Mouse (Mus musculus) brown adipose tissue, adult 24 weeks (tissue): ENCODE measurements at regions not wholly inside any gene's neighbourhood (a gene's known extent, or its start where the extent isn't known, plus 50 kb on each side); places are given as distances from the start of the nearest gene placed in this dataset.
A peak's percentile ranks its signal among the peaks of the same experiment; 100 is the strongest.

Experiments
- H3K27ac ChIP-seq: fragments of 200-500 bp; replicated peaks from 2 replicates; pipeline ENCODE4 v1.5.1; 2012; ENCODE audit warnings: low read depth, mild to moderate bottlenecking, low read length
- H3K4me1 ChIP-seq: fragments of 200-500 bp; 2 replicates; pipeline ENCODE4 v1.6.1; 2012; ENCODE audit warnings: low read length, mixed read lengths; ENCODE audit not compliant: control insufficient read depth, insufficient read depth, insufficient read length
- H3K4me3 ChIP-seq: fragments of 200-500 bp; 2 replicates; pipeline ENCODE4 v1.5.1; 2012; ENCODE audit warnings: low read depth, mild to moderate bottlenecking, low read length, moderate library complexity; ENCODE audit not compliant: insufficient read depth

DNA sequence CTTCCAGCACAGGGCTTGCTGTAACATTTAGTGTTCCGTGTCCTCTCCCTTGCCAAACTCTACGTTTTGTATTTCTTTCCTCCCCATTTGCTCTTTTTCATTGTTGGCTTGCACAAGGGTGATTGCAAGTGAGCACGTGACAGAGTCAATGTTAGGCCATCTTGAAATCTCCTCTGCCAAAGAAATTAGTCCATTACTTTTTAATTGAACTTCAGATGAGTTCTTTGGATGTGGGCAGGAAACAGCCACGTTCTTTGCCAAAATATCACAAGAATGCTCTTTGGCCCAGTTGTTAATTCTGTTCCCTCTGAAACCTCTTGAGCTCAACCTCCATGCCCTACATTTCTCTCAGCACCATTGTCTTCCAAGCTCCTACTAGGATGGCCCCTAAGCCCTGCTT lies 253.2 kb upstream of the Msx2 start:
- Histone ChIP-seq H3K4me1 (peaks cover 6% of the 10 kb centered on the region; the same call in 1 of the 2 replicates), H3K4me3 (no peak overlapping the region), H3K27ac (no peak overlapping the region)

GRCm38 (mm10) chr13:53722881-53723280 lies 250.0 kb upstream of the Msx2 start:
- no peak overlapping the region for H3K27ac ChIP-seq
- H3K4me1 ChIP-seq: peaks cover 6% of the 10 kb centered on the region; the same call in 1 of the 2 replicates
- no peak overlapping the region for H3K4me3 ChIP-seq

- Histone ChIP-seq H3K4me1 (peaks cover 6% of the 10 kb centered on the region; the same call in 1 of the 2 replicates), H3K4me3 (no peak overlapping the region), H3K27ac (0 out of 2 replicates have a peak overlapping the region, but pooled peaks have one; percentile 5)
Observed at GRCm38 (mm10) chr13:53721038-53721463, 248.2 kb upstream of the Msx2 start.

DNA sequence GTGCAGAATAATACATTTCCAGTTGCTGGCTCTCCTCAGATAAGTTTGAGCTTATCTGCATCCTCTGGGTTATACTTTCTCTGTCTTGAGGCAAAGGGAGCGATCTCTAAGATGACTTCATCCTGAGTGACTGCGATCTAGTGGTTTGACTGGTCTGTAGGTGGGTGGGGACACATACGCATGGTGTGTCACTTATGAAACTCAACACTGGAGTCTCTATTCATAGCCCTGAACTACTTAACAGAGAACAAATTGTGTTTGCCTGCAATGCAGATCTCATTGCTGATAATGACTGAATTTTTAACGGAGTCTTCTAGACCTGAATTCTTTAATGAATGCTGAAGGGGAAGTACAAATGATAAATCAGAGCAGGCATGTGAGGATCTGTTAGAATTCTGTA lies 244.7 kb upstream of the Msx2 start:
- Histone ChIP-seq H3K4me3 (no peak overlapping the region), H3K27ac (no peak overlapping the region), H3K4me1 (peaks cover 6% of the 10 kb centered on the region; the same call in 1 of the 2 replicates)

- no peak overlapping the region for H3K4me3 ChIP-seq
- peaks cover 5% of the 10 kb centered on the region; the same call in 1 of the 2 replicates for H3K4me1 ChIP-seq
- no peak overlapping the region for H3K27ac ChIP-seq
Observed at GRCm38 (mm10) chr13:53717086-53717485, 244.2 kb upstream of the Msx2 start.

DNA sequence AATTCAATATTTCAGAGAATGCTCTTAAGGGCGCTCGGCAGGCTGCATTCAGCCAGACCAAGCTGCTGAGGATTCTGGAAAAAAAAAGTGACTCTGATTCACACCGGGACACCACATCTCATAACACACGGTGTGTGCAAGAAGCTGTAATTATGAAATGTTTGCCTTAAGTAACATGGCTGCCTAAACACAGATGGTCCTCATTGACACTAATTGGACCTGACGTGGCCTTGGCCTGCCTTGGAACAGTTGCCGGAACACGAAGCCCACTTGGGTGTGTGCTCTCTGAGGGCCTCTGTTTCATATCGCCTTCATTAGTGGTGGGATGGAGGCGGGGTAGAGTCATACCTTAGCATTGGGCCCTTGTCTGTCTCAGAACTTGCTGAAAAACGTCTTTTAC lies 236.2 kb upstream of the Msx2 start:
- Histone ChIP-seq H3K27ac (no peak overlapping the region), H3K4me3 (no peak overlapping the region), H3K4me1 (no peaks in the 10 kb centered on the region)

DNA sequence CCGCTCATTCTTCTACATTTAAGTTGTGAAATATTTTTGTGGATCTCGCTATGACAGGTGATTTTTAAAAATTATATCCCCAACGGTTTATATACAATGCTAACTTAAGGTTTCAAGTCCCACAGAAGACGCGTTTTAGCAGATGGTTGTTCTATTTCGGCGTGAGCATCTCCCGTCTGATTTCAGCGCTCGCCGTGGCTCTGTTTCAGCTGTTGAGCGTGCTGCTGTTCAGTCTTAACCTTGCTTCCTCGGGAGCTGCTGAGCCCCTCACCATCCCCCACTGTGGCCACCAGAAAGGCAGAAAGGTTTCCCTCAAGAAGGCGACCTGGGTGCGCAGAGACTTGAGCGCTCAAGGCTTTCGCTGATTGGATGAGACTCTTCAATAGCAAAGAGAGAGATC lies 234.7 kb upstream of the Msx2 start:
- Histone ChIP-seq H3K27ac (no peak overlapping the region), H3K4me3 (no peak overlapping the region), H3K4me1 (no peaks in the 10 kb centered on the region)

- Histone ChIP-seq H3K4me3 (no peak overlapping the region), H3K4me1 (no peaks in the 10 kb centered on the region), H3K27ac (no peak overlapping the region)
Observed at GRCm38 (mm10) chr13:53704104-53704503, 231.2 kb upstream of the Msx2 start.

DNA sequence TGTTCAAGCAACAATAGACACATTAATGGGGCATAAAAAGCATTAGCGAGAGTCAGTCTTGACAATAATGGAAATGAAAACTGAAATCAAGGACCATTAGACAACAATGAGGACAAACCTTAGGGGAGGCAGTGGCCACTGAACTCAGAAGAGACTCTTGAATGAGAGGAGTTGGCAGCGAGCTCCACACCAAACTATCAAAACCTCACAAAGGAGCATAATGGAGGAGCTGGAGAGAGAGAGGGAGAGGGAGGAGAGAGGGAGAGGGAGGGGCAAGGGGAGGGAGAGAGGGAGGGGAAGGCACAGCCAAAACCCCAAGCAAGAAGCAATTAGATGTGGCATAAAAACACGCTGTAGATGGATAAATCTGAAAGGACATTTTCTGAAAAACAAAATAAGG lies 227.4 kb upstream of the Msx2 start:
- Histone ChIP-seq H3K27ac (no peak overlapping the region), H3K4me3 (no peak overlapping the region), H3K4me1 (no peaks in the 10 kb centered on the region)

GRCm38 (mm10) chr13:53697954-53698353 lies 225.1 kb upstream of the Msx2 start:
- H3K27ac ChIP-seq: no peak overlapping the region
- H3K4me3 ChIP-seq: no peak overlapping the region
- H3K4me1 ChIP-seq: no peaks in the 10 kb centered on the region

DNA sequence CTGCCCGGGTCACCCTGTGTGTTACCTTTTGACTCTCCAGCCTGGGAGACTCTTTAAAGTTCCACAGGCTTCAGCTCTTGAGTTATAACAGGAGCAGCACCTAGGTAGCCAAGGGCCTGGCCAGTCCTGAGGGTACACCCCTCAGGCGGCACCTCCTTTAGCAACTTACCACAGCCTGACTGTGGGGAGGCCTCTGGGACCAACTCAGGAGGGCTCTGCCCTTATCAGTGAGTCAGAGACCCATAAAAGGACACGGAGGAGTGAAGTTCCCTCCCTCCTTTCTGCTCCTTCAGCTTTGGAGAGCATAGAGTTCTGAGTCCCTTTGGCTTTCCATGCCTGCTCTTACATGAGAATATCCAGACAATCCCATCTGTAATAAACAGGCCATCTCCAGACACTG lies 222.5 kb upstream of the Msx2 start:
- Histone ChIP-seq H3K4me3 (no peak overlapping the region), H3K27ac (no peak overlapping the region), H3K4me1 (no peaks in the 10 kb centered on the region)

GRCm38 (mm10) chr13:53688934-53689333 lies 216.1 kb upstream of the Msx2 start:
- H3K27ac ChIP-seq: no peak overlapping the region
- H3K4me1 ChIP-seq: no peaks in the 10 kb centered on the region
- H3K4me3 ChIP-seq: no peak overlapping the region

GRCm38 (mm10) chr13:53688489-53688888 lies 215.6 kb upstream of the Msx2 start:
- H3K27ac ChIP-seq: no peak overlapping the region
- H3K4me1 ChIP-seq: no peaks in the 10 kb centered on the region
- H3K4me3 ChIP-seq: no peak overlapping the region

DNA sequence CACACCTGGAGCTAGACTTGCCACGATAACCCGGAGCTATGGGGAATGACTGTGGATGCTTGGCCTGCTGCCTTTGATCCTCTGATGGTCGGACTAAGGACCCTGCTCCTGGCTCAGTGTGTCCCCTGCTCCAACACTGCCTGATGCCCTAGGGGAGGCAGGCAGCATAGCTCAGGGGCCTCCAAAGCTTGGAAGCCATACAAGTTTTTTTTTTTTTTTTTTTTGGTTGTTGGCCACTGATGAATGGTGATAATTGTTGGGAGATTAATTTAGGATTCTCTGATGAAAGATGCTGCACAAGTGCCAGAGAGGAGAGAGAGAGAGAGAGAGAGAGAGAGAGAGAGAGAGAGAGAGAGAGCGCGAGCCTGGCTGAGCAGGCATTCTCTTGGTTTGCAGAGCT lies 211.6 kb upstream of the Msx2 start:
- H3K27ac ChIP-seq: no peak overlapping the region
- no peak overlapping the region for H3K4me3 ChIP-seq
- H3K4me1 ChIP-seq: no peaks in the 10 kb centered on the region

- no peaks in the 10 kb centered on the region for H3K4me1 ChIP-seq
- no peak overlapping the region for H3K4me3 ChIP-seq
- no peak overlapping the region for H3K27ac ChIP-seq
Observed at GRCm38 (mm10) chr13:53677187-53677586, 204.3 kb upstream of the Msx2 start.

GRCm38 (mm10) chr13:53670361-53670760 lies 197.5 kb upstream of the Msx2 start:
- Histone ChIP-seq H3K27ac (no peak overlapping the region), H3K4me3 (no peak overlapping the region), H3K4me1 (no peaks in the 10 kb centered on the region)

- Histone ChIP-seq H3K4me3 (no peak overlapping the region), H3K27ac (no peak overlapping the region), H3K4me1 (no peaks in the 10 kb centered on the region)
Observed at GRCm38 (mm10) chr13:53667518-53667917, 194.6 kb upstream of the Msx2 start.
